Mouse (Mus musculus) limb, embryonic 14.5 days (tissue): Measurements from ENCODE around the gene Stxbp5l. TPM values are rescaled to one million over a fixed set of nuclear protein-coding genes. Genes with fewer than 3 reads are reported as not detected.

Experiments
- ATAC-seq: fragments of 200-750 bp; cut with Nextera tagmentation; 2 replicates; pipeline ENCODE4 v1.8.0; 2017; ENCODE audit warnings: low read depth, moderate number of reproducible peaks, moderate TSS enrichment; ENCODE audit not compliant: low FRiP score
- DNase-seq: peaks from one replicate; pipeline ENCODE4 v3.0.0-alpha.2; 2015; ENCODE audit warnings: low spot score
- H3K27ac ChIP-seq: fragments of 300-500 bp; sonication (generic); replicated peaks from 2 replicates; pipeline ENCODE4 v1.5.1; 2014; ENCODE audit warnings: low read depth, mild to moderate bottlenecking, low read length, moderate library complexity, mixed read lengths
- H3K27me3 ChIP-seq: fragments of 300-500 bp; sonication (generic); 2 replicates; pipeline ENCODE4 v1.6.1; 2014; ENCODE audit warnings: low read length, mixed read lengths; ENCODE audit not compliant: control insufficient read depth, insufficient read depth
- H3K36me3 ChIP-seq: fragments of 300-500 bp; sonication (generic); 2 replicates; pipeline ENCODE4 v1.6.1; 2014; ENCODE audit warnings: mild to moderate bottlenecking, low read length, moderate library complexity, mixed read lengths; ENCODE audit not compliant: control insufficient read depth, insufficient read depth
- H3K4me1 ChIP-seq: fragments of 300-500 bp; sonication (generic); 2 replicates; pipeline ENCODE4 v1.6.1; 2014; ENCODE audit warnings: antibody characterized with exemption, low read length, mixed read lengths; ENCODE audit not compliant: control insufficient read depth, insufficient read depth
- H3K4me2 ChIP-seq: fragments of 300-500 bp; sonication (generic); replicated peaks from 2 replicates; pipeline ENCODE4 v1.6.1; 2014; ENCODE audit warnings: low read depth, mild to moderate bottlenecking, low read length, moderate library complexity; ENCODE audit not compliant: severe bottlenecking
- H3K4me3 ChIP-seq: fragments of 300-500 bp; sonication (generic); replicated peaks from 2 replicates; pipeline ENCODE4 v1.5.1; 2014; ENCODE audit warnings: low read length
- H3K9ac ChIP-seq: fragments of 300-500 bp; sonication (generic); 2 replicates; pipeline ENCODE4 v1.6.1; 2014; ENCODE audit warnings: mild to moderate bottlenecking, low read depth, low read length, moderate library complexity; ENCODE audit not compliant: severe bottlenecking
- H3K9me3 ChIP-seq: fragments of 300-500 bp; sonication (generic); 2 replicates; pipeline ENCODE4 v1.6.1; 2016; ENCODE audit warnings: low read length; ENCODE audit not compliant: control insufficient read depth
- POLR2A ChIP-seq: fragments of 200-500 bp; IDR thresholded peaks from 2 replicates; pipeline ENCODE4 v1.8.0; 2012; ENCODE audit warnings: inconsistent platforms, mild to moderate bottlenecking, moderate library complexity, borderline replicate concordance; ENCODE audit not compliant: insufficient read depth, insufficient read length; ENCODE audit errors: extremely low read depth
- WGBS: fragments of 180-500 bp; shearing (Covaris S2); extraction: QIAGEN DNeasy Blood & Tissue Kit; methylation state at CpG from one replicate; pipeline ENCODE4 v1.1.7; 2014; 5-methylcytosine and 5-hydroxymethylcytosine counted together
- polyA plus RNA-seq, 2 experiments: library from polyadenylated mRNA; depleted of rRNA in 1 of 2; stranded (reverse) in 1 of 2; unstranded in 1 of 2; fragments of >200 nt; fragmentation: Nextera tagmentation in 1 of 2; extraction: Ambion mirVana in 1 of 2; gene quantifications; 2 replicates each; pipeline versions ENCODE4 v1.2.1 to v1.2.3; 2012 to 2014

Stxbp5l gene
- polyA plus RNA-seq, 2 experiments, result 0.08 to 0.22 TPM

- Histone ChIP-seq H3K27ac (no peak overlapping the region), H3K4me2 (peak overlapping the region; percentile 98), H3K4me1 (peaks cover 8% of the 10 kb centered on the region; the same call in 1 of the 2 replicates), H3K9ac (peak overlapping the region; percentile 48), H3K27me3 (peaks cover 24% of the 10 kb centered on the region), H3K9me3 (no peaks in the 10 kb centered on the region), H3K4me3 (peak overlapping the region; percentile 46), H3K36me3 (no peaks in the 10 kb centered on the region)
- TF ChIP-seq POLR2A, result no peak
- WGBS, result 0% methylated on average over 14 of the region's 30 CpGs
- ATAC-seq, result peak; percentile 55
- DNase-seq, result peak; percentile 6
Observed at GRCm38 (mm10) chr16:37384369-37384768, 393 bp downstream of the Stxbp5l start.

- H3K4me1 ChIP-seq, result peaks cover 8% of the 10 kb centered on the region; the same call in 1 of the 2 replicates
- DNase-seq (no peak), ATAC-seq (no peak)
- no peaks in the 10 kb centered on the region for H3K9me3 ChIP-seq
- H3K36me3 ChIP-seq, result no peaks in the 10 kb centered on the region
- H3K4me3 ChIP-seq, result no peak overlapping the region
- peaks cover 24% of the 10 kb centered on the region for H3K27me3 ChIP-seq
- WGBS, result 47% methylated on average over 4 of the region's 4 CpGs
- H3K27ac ChIP-seq, result no peak overlapping the region
- TF ChIP-seq POLR2A, result no peak
- H3K4me2 ChIP-seq, result no peak overlapping the region
- H3K9ac ChIP-seq, result no peak overlapping the region
Observed at GRCm38 (mm10) chr16:37383426-37383825, 1.3 kb downstream of the Stxbp5l start.

GRCm38 (mm10) chr16:37372716-37373115, 12.0 kb downstream of the Stxbp5l start:
- DNase-seq, result no peak
- Histone ChIP-seq H3K4me3 (no peak overlapping the region), H3K9me3 (no peaks in the 10 kb centered on the region), H3K4me1 (no peaks in the 10 kb centered on the region), H3K27me3 (no peaks in the 10 kb centered on the region), H3K36me3 (no peaks in the 10 kb centered on the region), H3K27ac (no peak overlapping the region), H3K4me2 (no peak overlapping the region), H3K9ac (no peak overlapping the region)
- WGBS, result 88% methylated on average over 1 of the region's 1 CpGs
- TF ChIP-seq POLR2A, result no peak
- no peak for ATAC-seq

GRCm38 (mm10) chr16:37367426-37367825, 17.3 kb downstream of the Stxbp5l start:
- Histone ChIP-seq H3K4me1 (no peaks in the 10 kb centered on the region), H3K4me2 (no peak overlapping the region), H3K27ac (no peak overlapping the region), H3K9me3 (no peaks in the 10 kb centered on the region), H3K27me3 (no peaks in the 10 kb centered on the region), H3K9ac (no peak overlapping the region), H3K36me3 (no peaks in the 10 kb centered on the region), H3K4me3 (no peak overlapping the region)
- ATAC-seq, result no peak
- 88% methylated on average over 4 of the region's 4 CpGs for WGBS
- DNase-seq, result no peak
- no peak for TF ChIP-seq POLR2A

- Histone ChIP-seq H3K9me3 (no peaks in the 10 kb centered on the region), H3K4me2 (no peak overlapping the region), H3K4me3 (no peak overlapping the region), H3K27me3 (no peaks in the 10 kb centered on the region), H3K27ac (no peak overlapping the region), H3K9ac (no peak overlapping the region), H3K4me1 (no peaks in the 10 kb centered on the region), H3K36me3 (no peaks in the 10 kb centered on the region)
- 81% methylated on average over 2 of the region's 2 CpGs for WGBS
- DNase-seq, result no peak
- no peak for ATAC-seq
- no peak for TF ChIP-seq POLR2A
Observed at GRCm38 (mm10) chr16:37363958-37364357, 20.8 kb downstream of the Stxbp5l start.

GRCm38 (mm10) chr16:37355621-37356020, 29.1 kb downstream of the Stxbp5l start:
- Histone ChIP-seq H3K27me3 (no peaks in the 10 kb centered on the region), H3K36me3 (no peaks in the 10 kb centered on the region), H3K4me3 (no peak overlapping the region), H3K4me1 (no peaks in the 10 kb centered on the region), H3K4me2 (no peak overlapping the region), H3K27ac (no peak overlapping the region), H3K9me3 (no peaks in the 10 kb centered on the region), H3K9ac (no peak overlapping the region)
- DNase-seq (no peak), ATAC-seq (no peak)
- TF ChIP-seq POLR2A, result no peak
- whole genome bisulfite sequencing, result 88% methylated on average over 3 of the region's 3 CpGs
